In the genomic region with DNA sequence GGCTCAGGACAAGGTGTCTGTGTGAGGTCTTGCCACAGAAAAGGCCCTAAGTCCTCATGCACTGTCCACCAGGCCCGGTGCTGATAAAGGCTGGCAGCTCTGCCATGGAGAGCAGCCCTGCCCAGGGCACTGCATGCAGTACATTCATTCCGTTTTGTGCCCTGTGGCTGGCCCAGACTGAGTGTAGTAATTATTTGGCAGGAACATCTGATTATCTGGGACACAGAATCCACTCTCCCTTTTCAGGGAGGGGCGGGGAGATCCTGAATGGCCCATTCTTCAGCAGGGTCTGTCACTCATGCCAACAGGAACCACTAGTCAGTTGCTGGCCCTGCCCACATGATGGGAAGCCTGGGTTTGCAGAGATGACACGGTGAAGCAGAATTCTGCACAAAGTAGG, we compare ENCODE assay signal across 10 mouse cellular contexts. TPM values are rescaled to one million over a fixed set of nuclear protein-coding genes. Genes with fewer than 3 reads are reported as not detected.
DNase-seq lines count a peak whose midpoint lies in the region; TF ChIP-seq lines count a peak whose summit lies in the region.
"Had no signal": no experiment of that assay in that cellular context is flagged by ENCODE, and none has a peak within 500 bp of the region (broad histone marks: within the 10 kb centered on the region; RNA-seq: fewer than 3 reads in every experiment).

No protein-coding gene starts in this region.

- no peak overlapping the region; the same call in 1 of the 2 replicates for H3K27ac ChIP-seq in left cerebral cortex, adult 2 months
- H3K27ac ChIP-seq in midbrain, embryonic 10.5 days (replicated peaks): no peak overlapping the region
- H3K27ac ChIP-seq: limb, embryonic 13.5 days; neural tube, embryonic 13.5 days had no signal

- H3K27me3 ChIP-seq in midbrain, embryonic 10.5 days (ENCODE audit: low read depth, poor library complexity, severe bottlenecking): no peaks in the 10 kb centered on the region
- H3K27me3 ChIP-seq: limb, embryonic 13.5 days; neural tube, embryonic 13.5 days had no signal

- TF ChIP-seq CTCF in left cerebral cortex, adult 2 months (IDR thresholded peaks at IDR 0.05): no peak

- DNase-seq in MN1 (ENCODE audit: low spot score): peak; percentile 55
- DNase-seq in Muller cell, postnatal 12 days (ENCODE audit: inconsistent ontology term): peak; percentile 98
- DNase-seq in frontal cortex, postnatal 10 days (ENCODE audit: low spot score in 2 of 2): peak; percentile 53 to 75
- DNase-seq in left cerebral cortex, adult 2 months (ENCODE audit: extremely low spot score in 1 of 2, low spot score in 2 of 2): peak; percentile 25 to 47
- no peak for DNase-seq in kidney, adult 18-20 months
- no peak for DNase-seq in lung, postnatal 25 days (ENCODE audit: low spot score)
- DNase-seq in midbrain, embryonic 10.5 days (ENCODE audit: low spot score): no peak

- intact Hi-C loops in left cerebral cortex, adult 2 months (cut with DNase I): loop anchor here (5.0 kb wide), 1 partner anchor 90 kb away; no protein-coding TSS in a partner anchor

- H3K4me3 ChIP-seq in left cerebral cortex, adult 2 months: no peak overlapping the region
- no peak overlapping the region for H3K4me3 ChIP-seq in midbrain, embryonic 10.5 days
- H3K4me3 ChIP-seq: erythroblast, embryonic 14.5 days; limb, embryonic 13.5 days; neural tube, embryonic 13.5 days had no signal

- H3K36me3 ChIP-seq in midbrain, embryonic 10.5 days: peaks cover 98% of the 10 kb centered on the region

- no peaks in the 10 kb centered on the region for H3K9me3 ChIP-seq in midbrain, embryonic 10.5 days (replicated peaks)
- H3K9me3 ChIP-seq: limb, embryonic 13.5 days; neural tube, embryonic 13.5 days had no signal

- 93% methylated on average over 4 of the region's 4 CpGs for WGBS in midbrain, embryonic 10.5 days

- no peaks in the 10 kb centered on the region for H3K4me1 ChIP-seq in midbrain, embryonic 10.5 days
- H3K4me1 ChIP-seq: limb, embryonic 13.5 days; neural tube, embryonic 13.5 days had no signal

RNA-seq across cellular contexts. Expression of a gene that starts 29.1 kb away (rescaled TPM):
- under 1 TPM; 0.37 to 0.95 TPM for total RNA-seq in left cerebral cortex, adult 2 months (2021)
- 0.15 and 0.41 TPM in 2 replicates for polyA plus RNA-seq in midbrain, embryonic 10.5 days (2016; fragmentation: Nextera tagmentation; extraction: Ambion mirVana)

RNA-seq across cellular contexts. Expression of a gene that starts 30.9 kb away (rescaled TPM):
- 100 to 1,000 TPM; 149 to 155 TPM for total RNA-seq in left cerebral cortex, adult 2 months (2021)
- polyA plus RNA-seq in midbrain, embryonic 10.5 days (2016; fragmentation: Nextera tagmentation; extraction: Ambion mirVana): 160 and 161 TPM in 2 replicates

Comparison
In these comparisons a context has a peak if more than half of its experiments do, and no peak if none do; other contexts are left out.
1. DNase-seq: peak in MN1 (single experiment), Muller cell, postnatal 12 days (single experiment), frontal cortex, postnatal 10 days (2 of 2) and left cerebral cortex, adult 2 months (2 of 2); none in kidney, adult 18-20 months (single experiment), lung, postnatal 25 days (single experiment) and midbrain, embryonic 10.5 days (single experiment).